Mouse (Mus musculus): Measurements from ENCODE around the gene Vmn2r76. TPM values are rescaled to one million over a fixed set of nuclear protein-coding genes. Genes with fewer than 3 reads are reported as not detected.

The Vmn2r76 gene
- polyA plus RNA-seq (2014; fragmentation: Illumina TruSeq; extraction: RNeasy Lipid Tissue Mini Kit (QIAGEN cat#74804); ENCODE audit: low read depth, low replicate concordance), result not detected

GRCm38 (mm10) chr7:86246208-86246607 lies at the start of gene Vmn2r76:
TSS of gene Vmn2r76 (minus strand) at chr7:86246308.

GRCm38 (mm10) chr7:86277072-86277471 lies 31.0 kb upstream of the Vmn2r76 start, which contains the start of gene Olfr310:
TSS of gene Olfr310 (minus strand) at chr7:86277172.

DNA sequence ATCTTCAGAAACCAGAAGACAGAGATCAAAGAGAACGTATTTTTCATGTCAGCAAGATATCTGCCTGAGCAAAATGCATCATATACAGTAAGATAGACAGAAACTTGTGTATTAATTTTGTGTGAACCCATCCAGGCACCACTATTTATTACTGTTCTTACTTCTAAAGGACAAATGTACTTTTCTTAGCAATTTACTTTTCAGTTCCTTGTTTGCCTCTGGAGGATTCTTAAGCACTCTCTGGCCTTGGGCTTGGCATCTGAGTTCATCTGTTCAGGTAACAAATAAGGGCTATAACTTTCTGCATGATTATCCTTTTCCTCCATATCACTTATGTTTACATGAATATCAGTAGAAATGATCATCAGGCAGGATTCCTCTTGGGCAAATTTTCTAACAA lies 74.4 kb downstream of the Vmn2r76 start, which contains the start of gene Vmn2r75:
Gene Vmn2r75 (minus strand): TSS at position 101 of the 400 bp plus-strand sequence.

Other genes starting within 250 kb of the Vmn2r76 start
- not detected for gene Vmn2r75, start 74.5 kb downstream of the Vmn2r76 start, polyA plus RNA-seq (2014; fragmentation: Illumina TruSeq; extraction: RNeasy Lipid Tissue Mini Kit (QIAGEN cat#74804); ENCODE audit: low read depth, low replicate concordance)
- gene Olfr310, start 30.9 kb upstream of the Vmn2r76 start, polyA plus RNA-seq (2014; fragmentation: Illumina TruSeq; extraction: RNeasy Lipid Tissue Mini Kit (QIAGEN cat#74804); ENCODE audit: low read depth, low replicate concordance), result not detected
- gene Olfr309, start 67.4 kb upstream of the Vmn2r76 start, polyA plus RNA-seq (2014; fragmentation: Illumina TruSeq; extraction: RNeasy Lipid Tissue Mini Kit (QIAGEN cat#74804); ENCODE audit: low read depth, low replicate concordance), result not detected
- gene Olfr308, start 79.3 kb upstream of the Vmn2r76 start, polyA plus RNA-seq (2014; fragmentation: Illumina TruSeq; extraction: RNeasy Lipid Tissue Mini Kit (QIAGEN cat#74804); ENCODE audit: low read depth, low replicate concordance), result not detected
- not detected for gene Olfr307, start 91.3 kb upstream of the Vmn2r76 start, polyA plus RNA-seq (2014; fragmentation: Illumina TruSeq; extraction: RNeasy Lipid Tissue Mini Kit (QIAGEN cat#74804); ENCODE audit: low read depth, low replicate concordance)
- not detected for gene Olfr305, start 120.6 kb upstream of the Vmn2r76 start, polyA plus RNA-seq (2014; fragmentation: Illumina TruSeq; extraction: RNeasy Lipid Tissue Mini Kit (QIAGEN cat#74804); ENCODE audit: low read depth, low replicate concordance)
- not detected for gene Olfr304, start 140.3 kb upstream of the Vmn2r76 start, polyA plus RNA-seq (2014; fragmentation: Illumina TruSeq; extraction: RNeasy Lipid Tissue Mini Kit (QIAGEN cat#74804); ENCODE audit: low read depth, low replicate concordance)
- not detected for gene Olfr303, start 151.5 kb upstream of the Vmn2r76 start, polyA plus RNA-seq (2014; fragmentation: Illumina TruSeq; extraction: RNeasy Lipid Tissue Mini Kit (QIAGEN cat#74804); ENCODE audit: low read depth, low replicate concordance)
- not detected for gene Olfr301, start 157.5 kb upstream of the Vmn2r76 start, polyA plus RNA-seq (2014; fragmentation: Illumina TruSeq; extraction: RNeasy Lipid Tissue Mini Kit (QIAGEN cat#74804); ENCODE audit: low read depth, low replicate concordance)
- not detected for gene Olfr299, start 213.6 kb upstream of the Vmn2r76 start, polyA plus RNA-seq (2014; fragmentation: Illumina TruSeq; extraction: RNeasy Lipid Tissue Mini Kit (QIAGEN cat#74804); ENCODE audit: low read depth, low replicate concordance)
- gene Olfr298, start 246.2 kb upstream of the Vmn2r76 start, polyA plus RNA-seq (2014; fragmentation: Illumina TruSeq; extraction: RNeasy Lipid Tissue Mini Kit (QIAGEN cat#74804); ENCODE audit: low read depth, low replicate concordance), result not detected

Data from heart, adult 10 weeks (tissue).